Mouse (Mus musculus) testis, adult 2 months (tissue): Measurements from ENCODE around the gene Znfx1. TPM values are rescaled to one million over a fixed set of nuclear protein-coding genes. Genes with fewer than 3 reads are reported as not detected.

Experiments used
- H3K27ac ChIP-seq: fragments of 200-500 bp; 2 replicates; pipeline ENCODE4 v1.5.1; 2012; ENCODE audit warnings: low read depth, low read length; ENCODE audit not compliant: control insufficient read depth, insufficient read depth
- H3K27me3 ChIP-seq: fragments of 200-500 bp; 2 replicates; pipeline ENCODE4 v1.6.1; 2012; ENCODE audit warnings: mild to moderate bottlenecking, low read length, moderate library complexity; ENCODE audit not compliant: control insufficient read depth, insufficient read depth
- H3K36me3 ChIP-seq: fragments of 200-500 bp; 2 replicates; pipeline ENCODE4 v1.6.1; 2012; ENCODE audit warnings: mild to moderate bottlenecking, low read length; ENCODE audit not compliant: control insufficient read depth, insufficient read depth
- H3K4me1 ChIP-seq: fragments of 200-500 bp; 2 replicates; pipeline ENCODE4 v1.6.1; 2012; ENCODE audit warnings: low read length; ENCODE audit not compliant: control insufficient read depth, insufficient read depth
- H3K4me3 ChIP-seq: fragments of 200-500 bp; 2 replicates; pipeline ENCODE4 v1.5.1; 2012; ENCODE audit warnings: low read depth, mild to moderate bottlenecking, low read length, moderate library complexity, mixed read lengths; ENCODE audit not compliant: control insufficient read depth
- CTCF ChIP-seq: fragments of 200-500 bp; IDR thresholded peaks from 2 replicates; pipeline ENCODE4 v1.5.1; 2012; ENCODE audit warnings: low read depth, mild to moderate bottlenecking, inconsistent platforms, low read length, moderate library complexity; ENCODE audit not compliant: control insufficient read depth, insufficient read depth, insufficient replicate concordance
- POLR2A ChIP-seq: fragments of 200-500 bp; IDR thresholded peaks from 2 replicates; pipeline ENCODE4 v1.6.1; 2012; ENCODE audit warnings: low read depth, mild to moderate bottlenecking, inconsistent platforms, low read length, moderate library complexity; ENCODE audit not compliant: control insufficient read depth
- polyA plus RNA-seq: library from polyadenylated mRNA; depleted of rRNA; stranded (reverse); fragments of >200 nt; gene quantifications from 2 replicates; pipeline ENCODE4 v1.2.3, GENCODE M21; 2012

Gene Znfx1
- polyA plus RNA-seq, 1 experiment = 42.7 TPM

DNA sequence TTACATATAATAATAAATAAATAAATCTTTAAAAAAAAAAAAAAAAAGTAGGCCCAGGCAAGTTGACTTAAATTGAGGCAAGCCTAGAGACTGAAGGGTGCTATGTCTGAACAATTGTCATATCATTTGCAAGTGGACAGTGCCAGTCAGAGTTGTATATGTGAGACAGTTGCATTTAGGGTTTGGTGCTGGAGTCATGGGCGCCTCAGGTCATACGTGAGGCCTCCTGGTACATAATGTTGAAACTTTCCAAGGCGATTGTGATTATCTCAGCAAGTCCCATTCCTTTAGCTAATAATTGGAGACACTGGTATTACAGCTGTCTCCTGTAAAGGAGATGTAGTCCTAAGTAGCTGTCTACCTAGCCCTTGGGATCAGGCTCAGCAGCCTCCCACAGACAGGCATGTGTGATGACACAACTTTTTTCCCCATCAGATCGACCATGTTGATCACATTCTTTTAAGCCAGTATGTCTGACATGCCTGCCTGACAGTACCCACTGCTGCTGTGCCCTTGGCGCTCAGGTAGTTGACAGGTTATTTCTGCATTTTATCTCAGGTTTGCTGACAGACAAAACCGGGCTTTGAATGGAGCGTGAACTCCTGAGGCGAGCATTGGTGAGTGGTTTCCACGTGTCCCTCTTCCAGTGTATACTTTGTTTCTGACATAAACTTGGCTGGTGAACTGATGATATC, 1.9 kb upstream of the Znfx1 start:
- H3K27me3 ChIP-seq = no peaks in the 10 kb centered on the region
- no peak overlapping the region for H3K27ac ChIP-seq
- H3K4me3 ChIP-seq = no peak overlapping the region
- TF ChIP-seq POLR2A = no peak
- no peak for TF ChIP-seq CTCF
- H3K36me3 ChIP-seq = no peaks in the 10 kb centered on the region; the same call in 1 of the 2 replicates
- H3K4me1 ChIP-seq = peaks cover 7% of the 10 kb centered on the region

DNA sequence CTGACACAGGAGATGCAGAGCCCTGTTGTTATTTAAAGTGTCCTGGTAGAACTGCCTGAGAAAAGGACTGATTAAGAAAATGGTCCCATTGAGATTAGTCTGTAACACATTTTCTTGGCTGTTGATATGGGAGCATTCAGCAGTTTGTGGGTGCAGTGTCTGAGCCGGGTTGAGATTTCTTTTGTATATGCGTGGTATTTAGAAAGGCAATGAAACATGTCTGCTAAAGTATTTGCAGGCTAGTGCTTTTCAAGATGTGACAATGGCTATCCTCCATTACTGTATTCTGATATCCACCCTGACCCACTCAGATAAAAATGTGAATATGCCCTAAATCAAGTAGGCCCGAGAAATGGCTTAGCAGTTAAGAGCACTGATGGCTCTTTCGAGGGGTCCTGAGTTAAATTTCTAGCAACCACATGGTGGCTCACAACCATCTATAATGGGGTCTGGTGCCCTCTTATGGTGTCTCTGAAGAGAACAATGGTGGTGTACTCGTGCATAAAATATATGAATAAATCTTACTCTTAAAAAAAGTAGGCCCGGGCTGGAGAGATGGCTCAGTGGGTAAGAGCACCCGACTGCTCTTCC, 1.2 kb upstream of the Znfx1 start:
- H3K27ac ChIP-seq = no peak overlapping the region
- no peaks in the 10 kb centered on the region for H3K27me3 ChIP-seq
- no peak overlapping the region for H3K4me3 ChIP-seq
- H3K36me3 ChIP-seq = peaks cover 1% of the 10 kb centered on the region; the same call in 1 of the 2 replicates
- peaks cover 7% of the 10 kb centered on the region for H3K4me1 ChIP-seq
- TF ChIP-seq POLR2A = no peak
- TF ChIP-seq CTCF = no peak

DNA sequence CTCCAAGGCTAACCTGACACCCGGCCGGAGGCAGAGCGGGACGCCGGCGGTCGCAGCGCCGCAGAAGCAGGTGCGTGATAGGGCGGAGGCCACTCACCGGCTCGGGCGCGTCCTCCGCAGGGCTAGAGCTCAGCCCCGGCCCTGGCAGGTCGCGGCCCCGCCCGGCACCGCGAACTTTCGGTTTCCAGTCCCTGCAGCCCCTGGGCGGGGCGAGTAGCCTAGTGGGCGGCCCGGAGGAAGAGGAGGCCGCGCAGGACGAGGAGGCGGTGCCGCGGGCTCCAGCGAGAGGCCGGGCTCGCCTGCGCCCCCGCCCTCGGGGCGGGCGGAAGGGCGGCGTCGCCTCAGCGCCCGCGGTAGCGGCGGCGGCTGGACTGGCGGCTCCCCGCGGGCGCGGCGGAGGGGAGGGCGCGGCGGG, 311 bp downstream of the Znfx1 start:
- H3K4me1 ChIP-seq = peaks cover 7% of the 10 kb centered on the region
- peaks cover 1% of the 10 kb centered on the region; the same call in 1 of the 2 replicates for H3K36me3 ChIP-seq
- no peak for TF ChIP-seq CTCF
- TF ChIP-seq POLR2A = peak; percentile 43; the same call in 1 of the 2 replicates
- no peaks in the 10 kb centered on the region for H3K27me3 ChIP-seq
- peak overlapping the region; percentile 95 for H3K4me3 ChIP-seq
- H3K27ac ChIP-seq = peak overlapping the region; percentile 86

DNA sequence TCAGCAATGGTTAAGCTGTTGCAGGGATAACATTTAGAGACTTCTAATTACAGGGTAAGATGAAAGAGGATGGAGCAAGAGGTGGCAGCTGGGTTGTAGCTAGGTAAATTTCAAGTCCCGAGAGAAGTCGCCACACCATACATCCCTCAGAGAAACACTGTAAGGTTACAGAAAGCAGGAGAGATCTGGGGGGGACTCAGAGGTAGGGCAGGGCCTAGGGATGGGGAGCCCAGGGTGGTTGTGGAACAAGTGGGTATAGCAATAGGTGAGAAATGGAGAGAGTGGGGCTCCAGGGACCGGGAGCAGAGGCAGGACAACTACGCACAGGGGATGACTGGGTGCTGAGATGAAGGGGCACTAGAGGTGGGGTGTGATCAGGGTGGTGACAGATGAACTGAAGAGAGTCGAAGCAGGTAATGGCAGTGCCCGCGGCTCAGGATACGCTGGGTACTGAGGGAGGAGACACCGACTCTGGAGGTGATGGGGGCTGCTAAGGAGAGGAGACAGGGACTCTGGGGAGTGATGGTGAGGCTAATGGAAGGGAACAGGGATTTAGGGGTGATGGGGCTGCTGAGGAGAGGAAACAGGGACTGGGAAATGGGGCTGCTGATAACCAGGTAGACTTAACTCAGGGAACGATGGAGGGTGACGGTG, 1.3 kb downstream of the Znfx1 start:
- Histone ChIP-seq H3K27ac (peak overlapping the region; percentile 86), H3K4me1 (peaks cover 7% of the 10 kb centered on the region), H3K36me3 (peaks cover 1% of the 10 kb centered on the region; the same call in 1 of the 2 replicates), H3K4me3 (peak overlapping the region; percentile 95), H3K27me3 (no peaks in the 10 kb centered on the region)
- TF ChIP-seq POLR2A = no peak
- no peak for TF ChIP-seq CTCF

DNA sequence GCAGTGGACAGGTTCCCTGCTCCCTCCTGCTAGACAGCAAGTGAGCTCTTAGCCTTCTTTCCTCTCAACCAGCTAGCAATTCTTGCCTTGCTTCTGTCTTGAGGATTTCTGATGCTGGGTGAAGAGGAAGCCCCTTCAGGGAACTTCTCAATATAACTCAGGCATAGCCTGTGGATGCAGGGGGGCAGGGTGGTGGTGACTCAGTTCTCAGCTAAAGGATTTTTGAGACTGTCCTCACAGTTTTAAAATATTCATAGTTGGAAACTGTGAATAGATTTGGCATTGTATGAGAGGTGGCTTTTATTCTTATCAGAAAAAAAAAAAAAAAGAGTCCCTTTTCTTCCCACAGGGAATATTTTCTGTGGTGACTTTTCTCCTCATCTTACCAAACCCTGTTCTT, 2.1 kb downstream of the Znfx1 start:
- Histone ChIP-seq H3K4me1 (peaks cover 9% of the 10 kb centered on the region), H3K27ac (peak overlapping the region; percentile 64; the same call in 1 of the 2 replicates), H3K36me3 (peaks cover 1% of the 10 kb centered on the region; the same call in 1 of the 2 replicates), H3K4me3 (no peak overlapping the region), H3K27me3 (no peaks in the 10 kb centered on the region)
- no peak for TF ChIP-seq CTCF
- TF ChIP-seq POLR2A = no peak

DNA sequence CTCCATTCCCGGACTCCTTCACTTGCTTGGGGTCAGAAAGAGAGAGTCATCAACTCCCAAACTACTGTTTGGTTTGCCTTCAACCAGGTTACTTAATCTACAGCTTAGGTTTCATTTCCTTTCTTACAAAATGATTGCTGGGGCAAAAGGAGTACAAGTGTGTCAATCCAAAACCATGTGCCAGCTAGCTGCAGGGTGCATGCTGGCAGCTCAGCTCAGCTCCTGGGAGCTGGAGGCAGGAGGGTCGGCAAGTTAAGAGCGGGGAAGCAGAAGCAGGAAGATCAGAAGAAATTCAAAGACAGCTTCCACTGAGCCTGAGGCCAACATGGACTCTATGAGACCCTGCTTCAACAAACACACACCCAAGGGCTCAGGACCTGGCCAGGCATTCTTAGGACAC, 2.5 kb downstream of the Znfx1 start:
- peaks cover 1% of the 10 kb centered on the region; the same call in 1 of the 2 replicates for H3K36me3 ChIP-seq
- H3K27me3 ChIP-seq = no peaks in the 10 kb centered on the region
- no peak overlapping the region for H3K4me3 ChIP-seq
- peaks cover 9% of the 10 kb centered on the region for H3K4me1 ChIP-seq
- H3K27ac ChIP-seq = peak overlapping the region; percentile 64
- TF ChIP-seq CTCF (no peak), POLR2A (no peak)

DNA sequence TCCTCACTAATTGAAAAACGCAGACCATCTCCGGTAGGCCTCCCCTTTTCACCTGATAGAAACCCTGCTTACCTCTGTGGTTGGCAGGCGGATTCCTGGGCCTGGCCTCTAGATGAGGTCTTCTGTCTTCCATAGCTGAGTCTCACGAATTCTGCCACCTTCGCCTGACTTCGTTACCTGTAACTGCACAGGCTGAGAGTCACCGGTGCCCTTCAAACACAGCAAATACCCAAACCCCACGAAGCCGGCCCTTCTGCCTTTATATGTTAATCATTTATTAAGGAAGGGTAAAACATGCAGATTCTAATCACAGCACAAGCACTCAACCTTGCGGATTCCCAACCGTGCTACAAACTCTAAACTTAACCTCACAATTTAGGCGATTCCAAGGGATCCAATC, 2.9 kb downstream of the Znfx1 start:
- Histone ChIP-seq H3K4me1 (peaks cover 9% of the 10 kb centered on the region), H3K4me3 (no peak overlapping the region), H3K27ac (peak overlapping the region; percentile 20), H3K27me3 (no peaks in the 10 kb centered on the region), H3K36me3 (peaks cover 1% of the 10 kb centered on the region; the same call in 1 of the 2 replicates)
- TF ChIP-seq POLR2A = no peak
